In the genomic region with DNA sequence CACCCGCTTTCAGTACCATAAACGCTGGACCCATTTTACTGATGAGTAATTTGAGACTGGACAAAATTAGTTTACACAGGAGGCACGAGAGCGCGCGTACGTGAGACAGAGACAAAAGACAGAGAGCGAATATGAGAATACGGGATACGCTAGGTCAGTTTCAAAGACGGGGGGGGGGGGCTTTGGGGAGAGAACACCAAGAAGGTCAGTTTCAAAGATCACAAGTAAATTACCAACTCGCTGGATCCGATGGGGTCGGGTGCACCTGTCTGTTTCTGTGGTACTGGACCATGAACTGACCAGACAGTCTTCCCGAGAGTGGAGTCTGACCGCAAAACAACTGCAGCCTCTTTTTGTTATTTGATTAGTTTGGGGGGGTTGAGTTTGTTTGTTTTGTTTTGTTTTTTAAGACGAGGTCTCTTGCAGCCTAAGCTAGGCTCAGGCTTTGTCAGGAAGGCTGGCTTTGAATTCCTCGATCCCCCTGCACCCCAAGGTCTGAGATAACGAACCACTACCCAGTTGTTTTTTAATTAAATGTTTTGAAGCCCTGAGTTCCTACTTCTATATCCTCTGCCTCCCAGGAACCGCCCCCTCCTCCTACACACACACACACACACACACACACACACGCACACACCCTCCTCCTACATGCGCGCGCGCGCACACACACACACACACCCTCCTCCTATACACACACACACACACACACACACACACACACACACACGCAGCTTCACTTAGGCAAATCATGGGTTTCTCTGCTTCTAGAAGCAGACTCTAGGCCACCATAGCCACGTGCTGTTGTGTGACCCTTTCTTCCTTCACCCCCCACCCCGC, we compare ENCODE assay signal across 8 mouse cellular contexts. TPM values are rescaled to one million over a fixed set of nuclear protein-coding genes. Genes with fewer than 3 reads are reported as not detected.
DNase-seq lines count a peak whose midpoint lies in the region; ATAC-seq lines count a peak whose summit lies in the region.

No protein-coding gene starts in this region.

- under 1% methylated on average over 29 of the region's 29 CpGs for WGBS in intestine, embryonic 15.5 days
- WGBS in liver, embryonic 12.5 days (ENCODE audit: insufficient replicate concordance) = under 1% methylated on average over 28 of the region's 29 CpGs

- peak overlapping the region; percentile 82 for H3K9ac ChIP-seq in intestine, embryonic 15.5 days
- H3K9ac ChIP-seq in liver, embryonic 12.5 days = peak overlapping the region; percentile 88

- no peaks in the 10 kb centered on the region for H3K9me3 ChIP-seq in intestine, embryonic 15.5 days
- H3K9me3 ChIP-seq in liver, embryonic 12.5 days (replicated peaks) = no peaks in the 10 kb centered on the region

- ATAC-seq in intestine, embryonic 15.5 days = peak; percentile 41
- peak; percentile 63 for ATAC-seq in liver, embryonic 12.5 days
- peak; percentile 9; the same call in 1 of the 2 replicates for ATAC-seq in monocyte, adult 5-6 weeks (replicated peaks; ENCODE audit: insufficient number of reproducible peaks, low FRiP score, low TSS enrichment, poor library complexity, severe bottlenecking)

- no peaks in the 10 kb centered on the region for H3K36me3 ChIP-seq in intestine, embryonic 15.5 days
- no peaks in the 10 kb centered on the region for H3K36me3 ChIP-seq in liver, embryonic 12.5 days

- H3K4me1 ChIP-seq in intestine, embryonic 15.5 days (replicated peaks) = peaks cover 40% of the 10 kb centered on the region
- H3K4me1 ChIP-seq in liver, embryonic 12.5 days = peaks cover 77% of the 10 kb centered on the region

- peak overlapping the region; percentile 92 for H3K4me2 ChIP-seq in intestine, embryonic 15.5 days (replicated peaks)
- H3K4me2 ChIP-seq in liver, embryonic 12.5 days = peak overlapping the region; percentile 99

- peak; percentile 42 to 53 for DNase-seq in right cerebral cortex, adult 2 months (ENCODE audit: low spot score in 2 of 2)
- no peak for DNase-seq in right cerebral cortex, postnatal 25 days
- DNase-seq in cerebellum, adult 8-10 months = peak; percentile 46
- DNase-seq in forelimb bud, embryonic 11.5 days (ENCODE audit: low read depth, low spot score) = peak; percentile 72
- DNase-seq in telencephalon, adult 2 months (ENCODE audit: low read depth, low spot score) = peak; percentile 59

- no peaks in the 10 kb centered on the region for H3K27me3 ChIP-seq in intestine, embryonic 15.5 days (replicated peaks)
- H3K27me3 ChIP-seq in liver, embryonic 12.5 days (replicated peaks) = no peaks in the 10 kb centered on the region; the same call in 1 of the 2 replicates

- H3K27ac ChIP-seq in intestine, embryonic 15.5 days = peak overlapping the region; percentile 99
- peak overlapping the region; percentile 92 for H3K27ac ChIP-seq in liver, embryonic 12.5 days

- peak overlapping the region; percentile 48 for H3K4me3 ChIP-seq in intestine, embryonic 15.5 days (replicated peaks)
- H3K4me3 ChIP-seq in liver, embryonic 12.5 days = peak overlapping the region; percentile 70

RNA-seq across cellular contexts. Expression of gene Tex44, which starts 15.0 kb away (rescaled TPM):
- not detected in 2 replicates for polyA plus RNA-seq in intestine, embryonic 15.5 days (2015; fragmentation: Nextera tagmentation; extraction: Ambion mirVana)
- polyA plus RNA-seq in liver, embryonic 12.5 days (2016; fragmentation: Nextera tagmentation; extraction: Ambion mirVana) = not detected in 2 replicates
- not detected in 3 replicates for total RNA-seq in monocyte, adult 5-6 weeks (2017)

RNA-seq across cellular contexts. Expression of gene Nmur1, which starts 15.1 kb away (rescaled TPM):
- polyA plus RNA-seq in intestine, embryonic 15.5 days (2015; fragmentation: Nextera tagmentation; extraction: Ambion mirVana) = 0.27 and 0.36 TPM in 2 replicates
- polyA plus RNA-seq in liver, embryonic 12.5 days (2016; fragmentation: Nextera tagmentation; extraction: Ambion mirVana) = 0.19 TPM in 1 of 2 replicates, not detected in the other
- not detected in 3 replicates for total RNA-seq in monocyte, adult 5-6 weeks (2017)

Comparison
In these comparisons a context has a peak if more than half of its experiments do, and no peak if none do; other contexts are left out.
1. ATAC-seq: peak in every context shown above with its lines; median percentile 63 in liver, embryonic 12.5 days; 41 in intestine, embryonic 15.5 days; 9 in monocyte, adult 5-6 weeks.